Mouse (Mus musculus) T-helper 1 cell (primary cell): ENCODE data around the gene Rnf25.

Source experiments
- in situ Hi-C: fragments of 300-600 bp; cut with MboI, MseI; formaldehyde crosslinking; loops from one replicate; pipeline ENCODE4 v1.15.1; 2025; ENCODE audit warnings: high pct_unique_total_duplicates

The Rnf25 gene

DNA sequence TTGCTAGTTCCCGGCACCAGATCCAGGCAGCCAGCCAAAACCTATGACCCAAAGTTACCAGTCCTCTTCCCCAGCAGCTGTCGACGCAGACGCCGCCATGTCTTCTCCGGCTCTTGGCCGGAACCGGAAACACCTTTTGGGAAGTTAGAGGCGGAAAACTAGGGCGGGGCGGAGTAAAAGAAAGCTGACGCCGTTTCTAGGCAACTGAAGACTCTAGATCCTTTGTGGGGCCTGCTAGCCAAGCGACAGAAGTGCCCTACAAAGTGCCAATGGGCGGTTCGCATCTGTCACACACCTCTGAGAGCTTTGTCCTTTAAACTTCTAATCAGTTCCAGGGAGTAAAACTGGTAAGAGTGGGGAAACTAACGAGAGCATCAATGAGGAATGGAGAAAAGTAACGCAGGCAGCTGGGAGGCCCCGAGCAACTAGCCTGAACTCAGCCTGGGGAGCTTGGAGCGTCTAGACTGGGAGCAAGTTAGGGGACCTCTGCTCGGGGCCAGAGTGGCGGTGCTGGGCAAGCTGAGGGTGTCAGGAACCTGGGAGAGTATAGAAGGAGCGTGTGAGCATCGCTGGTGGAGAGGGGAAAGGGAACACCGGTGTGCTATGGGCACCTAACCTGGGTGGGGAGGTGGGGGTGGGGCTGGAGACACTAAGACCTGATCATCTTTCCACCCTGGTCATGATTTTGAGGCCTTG is at the start of gene Rnf25, which contains the start of gene Stk36:
Rnf25 (minus strand) TSS at position 131 of the 696 bp plus-strand sequence.
Stk36 (plus strand) TSS at position 179 of the 696 bp plus-strand sequence.
- in situ Hi-C loops: no loop called here

DNA sequence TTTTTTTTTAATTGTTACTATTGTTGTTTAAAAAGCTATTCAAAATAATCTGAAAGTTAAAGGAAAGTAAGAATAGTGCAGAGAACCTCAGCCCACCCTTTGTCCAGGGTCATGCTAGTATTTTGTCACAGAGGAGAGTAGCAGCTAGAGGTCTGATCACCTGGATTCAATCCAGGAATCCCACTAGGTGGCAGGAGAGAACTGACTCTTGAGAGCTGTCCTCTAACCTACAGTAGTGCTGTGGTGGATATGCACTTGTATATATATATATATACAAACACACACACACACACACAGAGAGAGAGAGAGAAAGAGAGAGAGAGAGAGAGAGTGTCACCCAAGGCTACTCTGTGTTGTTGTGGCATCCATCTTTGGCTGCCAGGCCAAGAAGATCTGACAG is 42.7 kb upstream of the Rnf25 start:
- in situ Hi-C loops: no loop called here

DNA sequence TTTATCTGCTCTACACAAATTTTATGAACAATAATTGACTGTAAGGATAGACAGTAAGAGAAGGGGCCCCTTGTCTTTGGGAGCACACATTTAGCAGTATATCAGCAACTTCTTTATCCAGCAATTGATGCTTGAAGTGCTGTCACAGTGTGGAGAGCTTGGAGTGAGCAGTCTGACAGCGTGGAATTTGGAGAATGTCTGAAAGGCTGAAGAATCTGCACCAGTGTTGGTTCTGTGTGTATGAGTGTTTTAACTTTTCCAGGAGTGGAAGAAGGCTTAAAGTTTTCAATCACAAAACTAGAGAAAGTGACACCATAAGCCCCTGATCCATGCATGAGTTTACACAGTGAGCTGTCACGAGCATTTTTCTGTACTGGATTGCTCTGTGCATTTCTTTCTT is 42.3 kb upstream of the Rnf25 start:
- in situ Hi-C loops: no loop called here

DNA sequence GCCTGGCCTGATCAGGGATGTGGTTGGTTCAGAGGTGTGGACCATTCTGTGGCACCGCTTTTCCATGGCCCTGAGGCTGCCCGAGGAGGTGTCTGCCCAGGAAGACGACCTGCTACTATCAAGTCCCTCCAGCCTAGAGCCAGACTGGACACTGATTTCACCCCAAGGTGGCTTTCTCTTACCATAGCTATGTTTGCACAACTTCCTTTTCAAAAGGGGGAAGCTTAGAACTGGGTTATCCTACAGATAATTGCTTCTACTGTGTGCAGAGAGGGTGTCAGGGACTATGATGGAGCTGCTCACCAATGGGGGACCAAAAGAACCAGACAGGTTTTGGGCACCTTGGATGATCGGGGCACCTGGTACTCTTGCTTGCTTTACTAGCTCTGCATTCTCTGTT is 31.5 kb upstream of the Rnf25 start:
- in situ Hi-C loops: no loop called here

DNA sequence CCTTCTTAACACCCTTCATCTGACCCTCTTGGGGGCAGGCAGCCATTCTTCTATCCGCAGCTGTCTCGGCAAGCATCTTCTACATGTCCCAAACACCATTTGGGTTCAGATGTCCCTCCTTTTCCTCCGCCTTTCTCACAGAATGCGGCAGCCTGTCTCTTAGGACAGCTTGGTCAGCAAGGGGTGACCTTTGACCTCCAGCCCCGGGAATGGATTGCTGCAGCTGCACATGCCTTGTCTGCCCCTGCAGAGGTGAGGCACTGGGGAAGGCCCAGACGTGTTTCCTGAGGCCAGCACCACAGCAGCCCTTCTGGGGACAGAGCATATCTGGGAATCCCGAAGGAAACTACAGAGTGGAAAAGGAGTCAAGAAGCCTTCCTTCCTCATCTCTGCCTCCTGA is 26.8 kb upstream of the Rnf25 start:
- in situ Hi-C loops: no loop called here

DNA sequence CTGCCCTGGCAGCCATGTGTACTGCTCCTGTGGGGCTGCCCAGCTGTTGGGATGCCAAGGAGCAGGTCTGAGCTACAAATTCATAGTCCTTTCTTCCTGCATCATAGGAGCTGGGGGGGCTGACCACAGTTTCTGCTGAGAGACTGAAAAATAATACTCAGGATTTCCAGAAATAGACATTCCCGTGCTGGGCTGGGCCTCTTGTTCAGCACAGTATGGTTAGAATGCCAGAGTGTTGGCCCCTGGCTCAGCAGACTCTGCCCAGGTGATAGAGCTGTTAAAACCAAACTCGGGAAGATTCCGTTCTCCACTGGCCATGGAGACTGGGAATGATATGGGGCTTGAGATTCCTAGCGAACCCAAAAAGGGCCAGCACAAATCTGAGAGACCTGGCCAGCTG is 24.9 kb upstream of the Rnf25 start:
- in situ Hi-C loops: no loop called here

DNA sequence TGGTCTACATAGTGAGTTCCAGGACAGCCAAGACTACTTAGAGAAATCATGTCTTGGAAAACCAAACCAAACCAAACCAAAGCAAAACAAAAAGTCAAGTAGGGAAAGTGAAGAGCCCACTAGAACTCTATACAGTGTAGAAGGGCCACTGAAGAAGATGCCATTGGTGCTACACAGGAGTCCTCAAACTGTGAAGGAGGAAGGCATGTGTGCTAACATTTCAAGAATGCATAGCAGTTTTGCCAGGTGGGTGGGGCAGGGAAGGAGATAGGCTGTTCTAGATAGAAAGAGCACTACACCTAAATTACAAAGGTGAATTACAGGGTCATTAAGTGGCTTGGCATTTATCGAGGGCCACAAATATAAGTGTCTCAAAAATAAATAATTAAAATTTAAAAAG is 23.0 kb upstream of the Rnf25 start:
- in situ Hi-C loops: no loop called here

DNA sequence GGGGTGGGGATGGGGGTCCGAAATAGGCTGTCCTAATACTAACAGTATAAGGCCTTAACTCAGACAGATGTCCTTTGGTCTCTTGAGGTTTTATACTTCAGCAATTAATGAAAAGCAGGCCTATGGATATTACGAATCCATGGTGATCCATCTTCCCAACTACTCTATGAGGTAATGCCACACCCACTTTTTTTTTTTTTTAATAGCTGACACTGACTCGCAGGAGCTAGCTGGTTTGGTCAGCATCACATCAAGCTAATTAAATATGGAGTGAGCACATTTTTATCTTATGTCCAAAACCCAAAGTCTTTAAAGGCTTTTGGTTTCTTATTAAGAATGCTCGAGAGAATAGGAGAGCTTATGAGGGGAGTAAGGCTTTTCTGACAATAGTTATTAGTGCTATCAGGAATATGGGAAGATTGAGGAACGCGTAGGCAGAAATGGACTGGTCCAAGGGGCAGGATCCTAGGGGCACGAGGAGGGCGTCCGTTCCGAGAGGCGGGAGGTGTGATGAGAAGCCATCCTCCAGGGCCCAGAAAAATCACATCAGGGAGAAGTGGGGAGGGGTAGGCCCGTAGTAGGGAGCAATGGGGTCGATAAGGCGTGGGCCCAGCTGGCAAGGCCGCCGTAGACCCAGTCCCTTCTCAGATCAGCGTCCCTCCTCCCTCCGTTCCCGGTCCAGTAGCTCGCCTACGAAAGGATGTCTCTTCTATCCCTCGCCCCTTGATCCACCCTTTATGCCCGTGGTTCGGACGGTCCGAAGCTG is 513 bp downstream of the Rnf25 start:
- in situ Hi-C loops: no loop called here

DNA sequence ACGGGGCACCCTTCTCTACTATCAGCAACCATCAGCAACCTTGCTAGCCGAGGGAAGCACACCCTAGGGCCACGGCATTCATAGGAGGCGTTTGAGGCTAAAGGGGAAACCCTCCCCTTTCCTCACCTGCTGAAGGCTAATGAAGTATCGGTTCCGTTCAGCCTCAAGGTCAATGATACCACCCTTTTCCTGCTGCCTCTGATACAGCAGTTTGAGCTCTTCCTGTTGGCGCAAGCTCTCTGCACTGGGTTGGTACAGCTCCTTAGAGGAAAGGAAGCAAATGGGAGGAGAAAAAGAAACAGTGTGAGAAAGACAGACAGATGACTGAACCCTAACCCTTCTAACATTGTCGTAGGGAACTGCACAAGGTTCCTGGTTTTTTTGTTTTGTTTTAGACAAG is 6.8 kb downstream of the Rnf25 start:
- in situ Hi-C loops: no loop called here

DNA sequence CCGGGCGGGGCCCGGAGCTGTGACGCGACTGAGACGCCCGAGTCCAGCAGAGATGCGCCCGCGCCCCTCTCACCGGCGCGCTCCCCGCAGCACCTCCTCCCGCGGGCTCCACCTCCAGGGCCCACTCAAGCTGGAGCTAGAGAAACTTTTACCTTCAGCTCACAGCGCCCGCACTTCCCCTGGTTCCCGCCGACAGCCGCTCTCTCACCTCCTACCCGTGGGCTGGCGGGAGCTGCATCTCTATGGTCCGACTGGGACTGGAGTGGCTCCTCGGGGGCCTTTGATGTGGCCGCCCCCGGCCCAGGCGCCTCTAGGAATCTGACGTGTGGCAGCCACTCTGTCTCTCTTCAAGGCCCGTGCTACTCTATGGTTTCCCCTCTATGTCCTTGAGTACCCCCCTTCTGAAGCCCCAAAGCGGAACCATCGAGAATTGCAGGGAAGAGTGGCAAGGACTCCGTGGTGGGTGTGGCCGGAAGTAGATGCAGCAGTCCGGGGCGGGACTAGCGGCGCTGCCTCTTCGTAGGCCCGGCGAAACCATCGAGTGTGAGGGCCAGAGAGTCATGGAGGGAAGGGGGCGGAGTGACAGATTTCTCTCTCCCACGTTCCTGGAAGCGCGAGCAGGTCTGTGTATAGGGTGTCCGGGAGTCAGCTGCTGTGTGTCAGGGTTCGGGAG is 13.3 kb downstream of the Rnf25 start, which contains the start of the genes Zfp142 and Bcs1l:
Zfp142 (minus strand) TSS at position 474 of the 673 bp plus-strand sequence.
Bcs1l (plus strand) TSS at position 517 of the 673 bp plus-strand sequence.
- in situ Hi-C loops: no loop called here

DNA sequence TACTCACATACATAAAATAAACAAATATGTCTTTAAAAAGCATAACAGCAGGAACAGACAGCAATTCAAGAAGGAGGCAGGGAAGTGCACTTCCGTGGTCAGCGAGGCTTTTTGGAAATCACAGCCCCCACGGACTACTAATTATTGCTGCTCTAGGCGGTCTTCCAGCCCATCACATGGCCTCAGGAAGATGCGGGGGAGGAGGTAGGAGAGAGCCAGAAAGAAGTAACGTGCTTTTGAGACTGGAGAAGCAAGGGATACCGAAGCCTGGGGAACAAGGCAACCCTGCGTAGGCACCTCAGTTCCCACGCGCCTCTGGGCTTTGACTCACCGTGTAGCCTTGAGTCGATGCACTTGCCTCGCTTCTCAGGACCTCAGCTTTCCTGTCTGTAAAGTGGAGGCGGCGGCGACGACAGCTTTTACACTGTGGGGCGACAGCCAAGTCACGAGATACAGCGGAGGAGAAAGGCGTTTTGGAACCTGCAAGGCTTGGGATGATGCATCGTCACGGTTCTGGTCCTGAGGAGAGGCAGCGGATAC is 13.9 kb downstream of the Rnf25 start:
- in situ Hi-C loops: no loop called here

DNA sequence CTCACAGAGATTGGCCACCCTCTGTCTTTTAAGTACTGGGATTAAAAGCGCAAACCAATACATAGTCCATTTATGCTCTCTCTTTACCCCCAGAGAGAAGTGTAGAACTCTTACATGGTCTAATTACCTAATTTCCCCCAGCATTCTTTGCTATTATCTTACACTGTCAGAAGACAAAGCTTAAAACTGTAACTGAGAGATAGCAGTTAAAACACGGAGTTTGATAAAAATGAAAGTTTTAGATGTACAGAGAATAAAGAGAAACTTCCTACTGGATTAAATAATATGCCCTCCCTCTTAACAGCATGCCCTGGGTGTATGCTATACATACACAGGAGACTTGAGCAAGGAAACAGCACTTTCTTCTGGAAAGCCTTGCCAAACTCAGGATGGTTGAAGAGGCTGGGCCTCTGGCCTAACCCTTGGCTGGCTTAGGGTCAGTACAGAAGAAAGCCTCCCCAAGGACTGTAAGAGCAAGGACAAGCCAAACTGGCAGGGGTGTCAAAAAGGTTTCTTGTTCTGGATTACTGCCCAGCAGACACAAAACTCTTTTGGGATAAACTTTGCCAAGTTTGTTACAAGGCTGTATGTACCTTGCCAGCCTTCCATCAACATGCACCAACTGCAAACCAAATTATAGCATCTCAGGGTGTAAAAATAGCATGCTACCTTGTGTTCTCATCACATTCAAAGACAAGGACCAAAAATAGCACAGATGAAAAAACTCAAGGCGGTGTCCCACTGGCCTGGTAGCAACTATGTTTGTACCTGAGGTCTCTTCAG is 16.4 kb downstream of the Rnf25 start:
- in situ Hi-C loops: no loop called here

DNA sequence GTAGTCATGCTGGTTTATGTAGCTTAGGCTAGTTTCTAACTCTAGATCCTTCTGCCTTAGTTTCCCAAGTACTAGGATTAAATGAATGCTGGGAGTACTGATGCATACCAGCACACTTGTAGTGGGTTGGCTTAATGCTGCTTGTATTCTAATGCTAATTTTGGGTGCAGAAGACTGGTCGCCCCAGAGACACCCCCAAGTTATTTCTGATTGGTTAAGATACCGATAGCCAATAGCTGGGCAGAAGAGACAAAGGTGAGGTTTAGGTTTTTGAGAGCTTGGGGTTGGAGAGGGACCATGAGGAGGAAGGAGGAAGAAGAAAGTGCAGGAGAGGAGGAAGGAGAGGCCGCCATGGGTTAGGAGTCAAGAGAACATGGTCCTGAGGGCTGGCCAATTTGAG is 18.6 kb downstream of the Rnf25 start:
- in situ Hi-C loops: no loop called here

DNA sequence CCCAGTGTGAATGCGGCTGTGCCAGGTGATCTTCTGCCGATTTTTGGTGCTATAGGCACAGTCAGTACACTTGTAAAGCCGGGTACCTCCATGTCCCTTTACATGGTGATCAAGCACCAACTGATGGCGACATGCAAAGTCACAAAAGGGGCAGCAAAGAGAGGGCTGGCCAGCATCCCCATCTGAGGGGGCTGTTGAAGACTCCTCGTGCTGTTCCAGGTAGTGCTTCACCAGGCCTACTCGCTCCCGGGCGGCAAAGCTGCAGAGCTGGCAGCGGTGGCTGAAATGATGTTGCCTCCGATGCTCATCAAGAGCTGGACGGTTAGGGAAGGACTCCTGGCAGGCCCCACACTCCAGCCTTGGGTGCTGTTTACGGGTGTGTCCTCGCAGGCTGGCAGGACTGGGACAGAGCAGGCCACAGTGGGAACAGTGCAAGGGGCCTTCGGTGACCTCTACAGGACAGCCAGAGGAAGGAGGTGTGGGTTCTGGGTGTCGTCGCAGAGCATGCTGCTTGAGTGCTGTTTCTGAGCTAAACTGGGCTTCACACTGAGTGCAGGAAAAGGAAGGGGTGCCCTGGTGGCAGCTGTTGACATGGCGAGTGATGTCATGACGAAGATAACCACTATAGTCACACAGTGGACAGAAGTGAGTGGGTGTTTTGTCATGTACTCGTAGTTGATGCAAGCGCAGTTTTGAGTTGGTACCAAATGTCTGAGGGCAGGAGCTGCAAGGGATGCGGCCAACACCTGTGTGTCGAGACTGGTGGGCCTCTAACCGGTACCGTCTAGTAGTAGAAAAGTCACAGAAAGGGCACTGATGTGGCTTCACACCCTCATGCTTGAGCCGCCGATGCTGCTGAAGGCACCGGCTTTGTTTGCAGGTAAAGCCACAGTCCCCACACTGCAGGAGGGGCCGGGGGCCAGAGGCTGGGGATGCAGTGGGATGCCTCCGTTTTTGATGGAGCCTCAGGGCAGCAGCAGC is 31.2 kb downstream of the Rnf25 start:
- in situ Hi-C loops: no loop called here

DNA sequence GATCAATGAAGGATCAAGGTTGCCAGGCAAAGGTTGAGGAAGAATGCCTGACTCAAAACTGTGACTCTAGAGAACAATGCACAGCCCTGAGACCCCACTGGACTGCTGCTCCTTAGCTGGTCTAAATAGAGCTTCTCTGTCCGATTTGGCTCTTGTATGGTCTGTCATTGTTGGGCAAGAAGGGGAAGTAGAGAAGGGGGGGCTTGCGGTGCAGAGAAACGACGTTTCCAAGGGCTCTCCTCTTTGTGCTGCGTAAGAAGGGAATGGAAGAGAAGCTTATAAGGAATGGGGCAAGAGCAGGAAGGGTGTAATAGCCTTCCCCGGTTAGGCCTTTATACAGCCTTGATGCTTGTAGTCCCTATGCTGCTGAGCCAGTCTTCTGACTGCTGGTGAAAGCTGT is 35.4 kb downstream of the Rnf25 start:
- in situ Hi-C loops: no loop called here

DNA sequence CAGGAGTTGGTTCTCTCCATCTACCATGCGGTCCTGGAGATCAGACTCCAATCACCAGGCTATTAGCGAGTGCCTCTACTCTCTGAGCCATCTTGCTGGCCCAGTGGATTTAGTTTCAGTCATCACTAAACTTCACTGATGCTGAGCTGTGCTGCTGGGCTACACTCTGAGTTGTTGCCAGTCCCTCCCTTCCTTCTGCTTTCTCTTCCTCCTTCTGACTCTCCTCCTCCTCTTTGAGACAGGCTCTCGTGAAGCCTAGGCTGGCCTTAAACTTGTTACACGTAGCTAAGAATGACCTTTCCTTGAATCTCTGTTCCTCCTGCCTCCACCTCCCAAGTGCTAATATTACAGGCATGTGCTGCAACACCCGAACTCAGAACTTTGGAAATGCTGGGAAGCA is 42.1 kb downstream of the Rnf25 start:
- in situ Hi-C loops: loop anchor here (10.0 kb wide), 1 partner anchor 716 kb away; the partner anchor contains the start of gene Resp18

DNA sequence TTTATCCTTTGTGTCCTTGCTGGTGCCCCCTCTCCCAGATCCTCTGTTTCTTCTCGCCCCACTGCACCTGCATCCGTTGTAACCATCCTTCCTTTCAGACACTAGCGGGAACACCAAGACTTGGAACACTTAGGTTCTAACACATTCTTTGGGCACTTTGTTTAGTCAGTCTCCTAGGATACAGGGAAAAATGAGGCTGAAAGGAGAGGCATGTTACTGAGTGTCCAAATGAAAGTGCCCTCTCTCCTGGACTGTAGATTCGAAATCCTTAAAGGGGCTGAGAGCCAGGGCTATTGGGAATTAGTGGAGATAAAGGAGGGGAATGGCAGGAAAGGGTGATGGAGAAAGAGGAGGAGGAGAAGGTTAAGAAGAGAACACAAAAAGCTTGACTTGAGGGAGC is 57.0 kb downstream of the Rnf25 start, which contains the start of gene Usp37:
Usp37 (minus strand) TSS at position 101 of the 400 bp plus-strand sequence.
- in situ Hi-C loops: no loop called here
